Mouse (Mus musculus) forebrain, embryonic 11.5 days (tissue): ENCODE results near the gene Vars. TPM values are rescaled to one million over a fixed set of nuclear protein-coding genes. Genes with fewer than 3 reads are reported as not detected.
A peak's percentile ranks its signal among the peaks of the same experiment; 100 is the strongest.
"Not testable (repeated sequence)": the region's sequence is repeated elsewhere in the genome, so short reads cannot be mapped to it uniquely, and the experiment has no call there.

ENCODE experiments used
- ATAC-seq: fragments of 200-750 bp; cut with Nextera tagmentation; replicated peaks from 2 replicates; pipeline ENCODE4 v1.8.0; 2017; ENCODE audit warnings: moderate TSS enrichment; ENCODE audit not compliant: low FRiP score
- DNase-seq: peaks from one replicate; pipeline ENCODE4 v3.0.0-alpha.2; 2017; ENCODE audit warnings: low spot score
- H3K27ac ChIP-seq: fragments of 300-500 bp; sonication (generic); 2 replicates; pipeline ENCODE4 v1.5.1; 2014; ENCODE audit warnings: low read depth, low read length
- H3K27me3 ChIP-seq: fragments of 300-500 bp; sonication (generic); 2 replicates; pipeline ENCODE4 v1.6.1; 2014; ENCODE audit warnings: mild to moderate bottlenecking, low read length, mixed read lengths; ENCODE audit not compliant: control insufficient read depth, insufficient read depth
- H3K36me3 ChIP-seq: fragments of 300-500 bp; sonication (generic); 2 replicates; pipeline ENCODE4 v1.6.1; 2014; ENCODE audit warnings: mild to moderate bottlenecking, low read length, moderate library complexity, mixed read lengths; ENCODE audit not compliant: control insufficient read depth, insufficient read depth
- H3K4me1 ChIP-seq: fragments of 300-500 bp; sonication (generic); replicated peaks from 2 replicates; pipeline ENCODE4 v1.6.1; 2014; ENCODE audit warnings: low read length, mixed read lengths; ENCODE audit not compliant: control insufficient read depth, insufficient read depth
- H3K4me2 ChIP-seq: fragments of 300-500 bp; sonication (generic); 2 replicates; pipeline ENCODE4 v1.6.1; 2014; ENCODE audit warnings: low read depth, mild to moderate bottlenecking, low read length, moderate library complexity, mixed read lengths; ENCODE audit not compliant: severe bottlenecking
- H3K4me3 ChIP-seq: fragments of 300-500 bp; sonication (generic); 2 replicates; pipeline ENCODE4 v1.5.1; 2014; ENCODE audit warnings: low read depth, low read length
- H3K9ac ChIP-seq: fragments of 300-500 bp; sonication (generic); 2 replicates; pipeline ENCODE4 v1.6.1; 2014; ENCODE audit warnings: low read length
- H3K9me3 ChIP-seq: fragments of 300-500 bp; sonication (generic); 2 replicates; pipeline ENCODE4 v1.6.1; 2016; ENCODE audit warnings: low read length, mixed read lengths; ENCODE audit not compliant: control insufficient read depth
- WGBS: fragments of 180-500 bp; shearing (Covaris S2); extraction: QIAGEN DNeasy Blood & Tissue Kit; methylation state at CpG from one replicate; pipeline ENCODE4 v1.1.7; 2014; 5-methylcytosine and 5-hydroxymethylcytosine counted together
- polyA plus RNA-seq: library from polyadenylated mRNA; unstranded; fragments of >200 nt; fragmentation: Nextera tagmentation; extraction: Ambion mirVana; gene quantifications from 2 replicates; pipeline ENCODE4 v1.2.1, GENCODE M21; 2014

The Vars gene
- polyA plus RNA-seq, 1 experiment from 2014 or later, result 174 TPM

GRCm38 (mm10) chr17:34957291-34957690, 43.5 kb upstream of the Vars start:
- H3K36me3 ChIP-seq, H3K27ac ChIP-seq, H3K9ac ChIP-seq, ATAC-seq, H3K4me3 ChIP-seq, H3K9me3 ChIP-seq, H3K4me2 ChIP-seq, H3K27me3 ChIP-seq, H3K4me1 ChIP-seq, DNase-seq: not testable (repeated sequence)
- 24% methylated on average over 27 of the region's 40 CpGs for WGBS

GRCm38 (mm10) chr17:34957966-34958365, 42.8 kb upstream of the Vars start:
- ATAC-seq, H3K4me1 ChIP-seq, H3K27me3 ChIP-seq, H3K4me2 ChIP-seq, H3K27ac ChIP-seq, H3K36me3 ChIP-seq, H3K9ac ChIP-seq, H3K9me3 ChIP-seq, H3K4me3 ChIP-seq, DNase-seq: not testable (repeated sequence)
- 34% methylated on average over 21 of the region's 40 CpGs for WGBS

- WGBS, result 3% methylated on average over 17 of the region's 47 CpGs
- H3K9ac ChIP-seq, DNase-seq, H3K27me3 ChIP-seq, H3K36me3 ChIP-seq, H3K9me3 ChIP-seq, H3K4me1 ChIP-seq, H3K27ac ChIP-seq: not testable (repeated sequence)
- Histone ChIP-seq H3K4me3 (peak overlapping the region; percentile 41), H3K4me2 (peak overlapping the region; percentile 84)
- ATAC-seq, result peak; percentile 43
Observed at GRCm38 (mm10) chr17:34958734-34959129, 42.1 kb upstream of the Vars start.

GRCm38 (mm10) chr17:34959130-34959778, 41.5 kb upstream of the Vars start, which contains the start of gene Hspa1b:
Gene Hspa1b (minus strand): TSS chr17:34959238.
- not testable (repeated sequence) for H3K36me3 ChIP-seq, H3K4me1 ChIP-seq, H3K27me3 ChIP-seq, H3K9me3 ChIP-seq
- ATAC-seq, result peak; percentile 95
- DNase-seq, result peak; percentile 85
- Histone ChIP-seq H3K4me2 (peak within 1 kb of the TSS; percentile 84), H3K4me3 (peak within 1 kb of the TSS; percentile 41), H3K27ac (peak within 1 kb of the TSS; percentile 80), H3K9ac (peak within 1 kb of the TSS; percentile 66)
- WGBS, result under 1% methylated on average over 26 of the region's 32 CpGs

- H3K27ac ChIP-seq, result peak overlapping the region; percentile 43; the same call in 1 of the 2 replicates
- peak overlapping the region; percentile 41 for H3K4me3 ChIP-seq
- WGBS, result 12% methylated on average over 12 of the region's 12 CpGs
- ATAC-seq (0 out of 2 replicates have a peak, but pooled peaks have one; percentile 5), DNase-seq (peak; percentile 61)
- H3K4me2 ChIP-seq, result peak overlapping the region; percentile 84
- peaks cover 8% of the 10 kb centered on the region; the same call in 1 of the 2 replicates for H3K27me3 ChIP-seq
- H3K9me3 ChIP-seq, result no peaks in the 10 kb centered on the region
- peak overlapping the region; percentile 20; the same call in 1 of the 2 replicates for H3K9ac ChIP-seq
- H3K4me1 ChIP-seq, result peaks cover 6% of the 10 kb centered on the region; the same call in 1 of the 2 replicates
- H3K36me3 ChIP-seq, result no peaks in the 10 kb centered on the region
Observed at GRCm38 (mm10) chr17:34959881-34960515, 40.8 kb upstream of the Vars start.

GRCm38 (mm10) chr17:34960702-34961493, 39.9 kb upstream of the Vars start:
- Histone ChIP-seq H3K27ac (no peak overlapping the region), H3K4me2 (no peak overlapping the region), H3K9ac (no peak overlapping the region), H3K27me3 (peaks cover 4% of the 10 kb centered on the region; the same call in 1 of the 2 replicates), H3K36me3 (no peaks in the 10 kb centered on the region), H3K4me1 (peaks cover 6% of the 10 kb centered on the region; the same call in 1 of the 2 replicates), H3K9me3 (no peaks in the 10 kb centered on the region), H3K4me3 (no peak overlapping the region)
- ATAC-seq, result no peak
- DNase-seq, result no peak

GRCm38 (mm10) chr17:34962125-34962524, 38.7 kb upstream of the Vars start:
- 19% methylated on average over 3 of the region's 3 CpGs for WGBS
- Histone ChIP-seq H3K27ac (no peak overlapping the region), H3K4me1 (peaks cover 6% of the 10 kb centered on the region; the same call in 1 of the 2 replicates), H3K27me3 (no peaks in the 10 kb centered on the region), H3K9ac (no peak overlapping the region), H3K36me3 (no peaks in the 10 kb centered on the region), H3K4me3 (no peak overlapping the region), H3K9me3 (no peaks in the 10 kb centered on the region), H3K4me2 (no peak overlapping the region)
- no peak for ATAC-seq
- no peak for DNase-seq

GRCm38 (mm10) chr17:34962841-34963240, 37.9 kb upstream of the Vars start:
- Histone ChIP-seq H3K4me2 (no peak overlapping the region), H3K27me3 (peaks cover under 1% of the 10 kb centered on the region; the same call in 1 of the 2 replicates), H3K4me1 (peaks cover 6% of the 10 kb centered on the region; the same call in 1 of the 2 replicates), H3K4me3 (no peak overlapping the region), H3K27ac (no peak overlapping the region), H3K9ac (no peak overlapping the region), H3K9me3 (no peaks in the 10 kb centered on the region), H3K36me3 (no peaks in the 10 kb centered on the region)
- WGBS, result 59% methylated on average over 1 of the region's 1 CpGs
- DNase-seq (no peak), ATAC-seq (no peak)
